Mouse (Mus musculus): ENCODE results near the gene Emb. TPM values are rescaled to one million over a fixed set of nuclear protein-coding genes. Genes with fewer than 3 reads are reported as not detected.
A peak's percentile ranks its signal among the peaks of the same experiment; 100 is the strongest.

Emb gene
- polyA plus RNA-seq, 1 experiment from 2014 or later: 16.7 TPM

- Histone ChIP-seq H3K9ac (no peak overlapping the region), H3K9me3 (no peaks in the 10 kb centered on the region), H3K4me1 (no peaks in the 10 kb centered on the region), H3K4me2 (no peak overlapping the region), H3K4me3 (no peak overlapping the region), H3K27me3 (no peaks in the 10 kb centered on the region), H3K36me3 (no peaks in the 10 kb centered on the region), H3K27ac (no peak overlapping the region)
- 91% methylated on average over 14 of the region's 14 CpGs for WGBS
- no peak for ATAC-seq (ENCODE audit: borderline replicate concordance, extremely low read depth, low FRiP score, low TSS enrichment)
Observed at GRCm38 (mm10) chr13:117267963-117268362, 59.6 kb downstream of the Emb start.

GRCm38 (mm10) chr13:117284036-117284435, 75.7 kb downstream of the Emb start:
- no peak for ATAC-seq (ENCODE audit: borderline replicate concordance, extremely low read depth, low FRiP score, low TSS enrichment)
- Histone ChIP-seq H3K27me3 (no peaks in the 10 kb centered on the region), H3K4me2 (no peak overlapping the region), H3K36me3 (no peaks in the 10 kb centered on the region), H3K4me1 (no peaks in the 10 kb centered on the region), H3K4me3 (no peak overlapping the region), H3K27ac (no peak overlapping the region), H3K9ac (no peak overlapping the region), H3K9me3 (no peaks in the 10 kb centered on the region)
- WGBS: 69% methylated on average over 4 of the region's 4 CpGs

DNA sequence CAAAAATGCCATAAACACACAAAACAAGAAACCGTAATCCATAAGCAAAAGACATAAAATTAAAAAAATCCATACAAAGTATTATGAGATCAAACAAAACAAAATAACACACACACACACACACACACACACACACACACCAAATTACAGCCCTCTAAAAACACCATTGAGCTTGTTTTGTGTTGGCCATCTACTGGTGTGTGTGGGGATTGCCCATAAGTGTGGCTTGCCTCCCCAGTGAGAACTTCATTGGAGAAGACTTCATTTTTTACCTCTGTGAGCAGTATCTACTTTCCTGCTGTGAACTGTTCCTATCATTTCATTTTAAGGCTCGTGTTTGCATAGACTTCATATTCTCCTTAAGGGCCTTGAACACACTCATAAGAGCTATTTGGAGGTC, 78.6 kb downstream of the Emb start:
- Histone ChIP-seq H3K4me2 (no peak overlapping the region), H3K27me3 (no peaks in the 10 kb centered on the region), H3K36me3 (no peaks in the 10 kb centered on the region), H3K9ac (no peak overlapping the region), H3K4me1 (no peaks in the 10 kb centered on the region), H3K9me3 (no peaks in the 10 kb centered on the region), H3K4me3 (no peak overlapping the region), H3K27ac (no peak overlapping the region)
- ATAC-seq (ENCODE audit: borderline replicate concordance, extremely low read depth, low FRiP score, low TSS enrichment): no peak
- WGBS: 91% methylated on average over 2 of the region's 2 CpGs

- no peak overlapping the region for H3K9ac ChIP-seq
- no peak for ATAC-seq (ENCODE audit: borderline replicate concordance, extremely low read depth, low FRiP score, low TSS enrichment)
- H3K4me3 ChIP-seq: no peak overlapping the region
- no peak overlapping the region for H3K27ac ChIP-seq
- no peaks in the 10 kb centered on the region for H3K4me1 ChIP-seq
- no peaks in the 10 kb centered on the region for H3K27me3 ChIP-seq
- no peaks in the 10 kb centered on the region for H3K9me3 ChIP-seq
- 84% methylated on average over 6 of the region's 6 CpGs for WGBS
- no peaks in the 10 kb centered on the region for H3K36me3 ChIP-seq
- H3K4me2 ChIP-seq: no peak overlapping the region
Observed at GRCm38 (mm10) chr13:117287400-117287799, 79.1 kb downstream of the Emb start.

GRCm38 (mm10) chr13:117289494-117290270, 81.3 kb downstream of the Emb start:
- Histone ChIP-seq H3K4me3 (peak overlapping the region; percentile 8; the same call in 1 of the 2 replicates), H3K9me3 (no peaks in the 10 kb centered on the region), H3K9ac (no peak overlapping the region), H3K27me3 (no peaks in the 10 kb centered on the region), H3K4me2 (peak overlapping the region; percentile 44), H3K4me1 (no peaks in the 10 kb centered on the region), H3K27ac (no peak overlapping the region), H3K36me3 (no peaks in the 10 kb centered on the region)
- peak; percentile 55; the same call in 1 of the 2 replicates for ATAC-seq (ENCODE audit: borderline replicate concordance, extremely low read depth, low FRiP score, low TSS enrichment)
- 31% methylated on average over 17 of the region's 17 CpGs for WGBS

- H3K27me3 ChIP-seq: no peaks in the 10 kb centered on the region
- no peak overlapping the region for H3K4me2 ChIP-seq
- H3K36me3 ChIP-seq: no peaks in the 10 kb centered on the region
- peak; percentile 52; the same call in 1 of the 2 replicates for ATAC-seq (ENCODE audit: borderline replicate concordance, extremely low read depth, low FRiP score, low TSS enrichment)
- 25% methylated on average over 24 of the region's 24 CpGs for WGBS
- H3K9ac ChIP-seq: no peak overlapping the region
- H3K27ac ChIP-seq: no peak overlapping the region
- H3K9me3 ChIP-seq: no peaks in the 10 kb centered on the region
- H3K4me1 ChIP-seq: no peaks in the 10 kb centered on the region
- H3K4me3 ChIP-seq: no peak overlapping the region
Observed at GRCm38 (mm10) chr13:117311446-117312225, 103.3 kb downstream of the Emb start.

Other genes with a start within 250 kb of the Emb start
- gene Parp8, start 183.0 kb upstream of the Emb start, polyA plus RNA-seq (2015; fragmentation: Nextera tagmentation; extraction: Ambion mirVana): 9.2 and 10.3 TPM in 2 replicates
- not detected in 2 replicates for gene Gm17509, start 12.5 kb downstream of the Emb start, polyA plus RNA-seq (2015; fragmentation: Nextera tagmentation; extraction: Ambion mirVana)